Mouse (Mus musculus): ENCODE data around the gene Gpd2. TPM values are rescaled to one million over a fixed set of nuclear protein-coding genes. Genes with fewer than 3 reads are reported as not detected.

Gene Gpd2
- polyA plus RNA-seq, 1 experiment from 2014 or later = 16.2 TPM

DNA sequence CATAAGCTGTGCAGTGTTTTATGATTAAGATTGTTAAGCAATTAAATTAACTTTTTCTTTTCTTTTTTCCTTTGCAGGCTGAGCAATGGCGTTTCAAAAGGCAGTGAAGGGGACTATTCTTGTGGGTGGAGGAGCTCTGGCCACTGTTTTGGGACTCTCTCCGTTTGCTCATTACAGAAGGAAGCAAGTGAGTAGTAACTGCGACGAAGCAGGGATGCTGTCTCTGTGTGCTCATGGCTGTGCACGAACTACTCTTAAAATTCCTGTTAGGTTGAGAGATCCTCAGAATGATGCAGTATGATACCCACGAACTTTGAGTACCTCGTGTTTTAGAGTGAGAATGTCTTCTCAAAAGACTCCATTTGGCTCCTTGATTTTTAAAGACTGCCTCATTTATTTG lies 30.5 kb downstream of the Gpd2 start:
- no peak overlapping the region for H3K4me3 ChIP-seq (replicated peaks)
- no peak for ATAC-seq (ENCODE audit: insufficient number of reproducible peaks, low FRiP score, low TSS enrichment, low read depth)
- no peak overlapping the region for H3K27ac ChIP-seq (replicated peaks)
- H3K27me3 ChIP-seq = no peaks in the 10 kb centered on the region
- WGBS = 61% methylated on average over 7 of the region's 7 CpGs
- no peaks in the 10 kb centered on the region for H3K36me3 ChIP-seq
- H3K4me2 ChIP-seq (replicated peaks) = no peak overlapping the region
- no peaks in the 10 kb centered on the region for H3K4me1 ChIP-seq
- H3K9me3 ChIP-seq (replicated peaks) = no peaks in the 10 kb centered on the region
- no peak overlapping the region for H3K9ac ChIP-seq

DNA sequence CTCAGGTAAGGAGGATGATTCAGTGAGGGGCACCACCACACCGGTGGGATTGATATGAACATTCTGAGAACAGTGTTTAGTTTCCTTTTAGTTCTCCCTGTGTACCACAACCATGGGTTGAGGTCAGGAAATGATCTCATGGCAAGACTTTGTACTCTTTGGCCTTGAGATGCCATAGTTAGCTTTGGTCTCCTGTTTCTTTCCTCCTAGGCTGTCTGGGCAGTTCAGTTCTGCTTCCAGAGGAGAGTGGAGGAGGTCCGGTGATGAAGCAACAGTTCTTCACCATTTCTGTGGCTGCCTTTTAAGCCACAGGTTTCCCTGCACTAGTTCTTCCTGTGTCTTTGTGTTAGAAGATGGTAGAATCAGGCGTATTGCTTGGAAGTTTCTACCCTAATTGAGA lies 31.4 kb downstream of the Gpd2 start:
- Histone ChIP-seq H3K4me2 (replicated peaks) (no peak overlapping the region), H3K27ac (replicated peaks) (no peak overlapping the region), H3K9ac (no peak overlapping the region), H3K9me3 (replicated peaks) (no peaks in the 10 kb centered on the region), H3K4me3 (replicated peaks) (no peak overlapping the region), H3K4me1 (no peaks in the 10 kb centered on the region), H3K27me3 (no peaks in the 10 kb centered on the region), H3K36me3 (no peaks in the 10 kb centered on the region)
- WGBS = 83% methylated on average over 3 of the region's 3 CpGs
- no peak for ATAC-seq (ENCODE audit: insufficient number of reproducible peaks, low FRiP score, low TSS enrichment, low read depth)

DNA sequence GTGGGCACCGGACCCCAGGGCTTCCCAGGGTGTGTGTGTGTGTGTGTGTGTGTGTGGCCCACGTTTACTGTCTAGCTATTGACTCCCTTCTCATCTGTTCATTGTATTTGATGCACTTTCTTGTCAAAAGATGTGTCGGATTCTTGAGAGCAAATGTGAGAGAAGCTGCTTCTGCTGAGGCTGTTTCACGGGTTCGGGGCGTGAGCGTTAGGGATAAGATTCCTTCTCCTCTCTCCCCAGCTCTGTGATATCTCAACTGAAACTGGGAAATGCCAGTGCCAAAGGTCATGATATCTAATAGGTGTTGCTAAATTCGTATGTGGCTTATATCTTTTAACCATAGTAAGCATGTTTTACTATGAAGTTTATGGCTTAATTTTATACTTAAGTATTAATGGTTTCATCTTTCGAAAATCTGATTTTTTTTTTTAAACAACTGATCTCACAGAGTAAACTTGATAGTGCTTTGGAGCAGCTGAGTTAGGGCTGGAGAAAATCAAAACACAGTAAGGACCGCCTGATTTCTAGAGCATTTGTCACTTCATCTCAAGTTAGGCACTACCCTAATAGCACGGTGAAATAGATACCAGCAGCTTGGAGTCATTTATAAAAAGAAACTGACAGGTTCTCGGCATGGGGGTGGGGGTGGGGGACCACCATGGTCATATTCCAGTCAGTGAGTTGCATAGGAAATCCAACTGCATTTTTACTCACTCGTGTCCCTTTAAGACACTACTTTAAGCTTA lies 32.4 kb downstream of the Gpd2 start:
- WGBS = 67% methylated on average over 13 of the region's 13 CpGs
- ATAC-seq (ENCODE audit: insufficient number of reproducible peaks, low FRiP score, low TSS enrichment, low read depth) = no peak
- no peak overlapping the region for H3K4me2 ChIP-seq (replicated peaks)
- no peaks in the 10 kb centered on the region for H3K9me3 ChIP-seq (replicated peaks)
- H3K9ac ChIP-seq = no peak overlapping the region
- no peak overlapping the region for H3K27ac ChIP-seq (replicated peaks)
- H3K4me3 ChIP-seq (replicated peaks) = no peak overlapping the region
- H3K27me3 ChIP-seq = no peaks in the 10 kb centered on the region
- no peaks in the 10 kb centered on the region for H3K36me3 ChIP-seq
- no peaks in the 10 kb centered on the region for H3K4me1 ChIP-seq

DNA sequence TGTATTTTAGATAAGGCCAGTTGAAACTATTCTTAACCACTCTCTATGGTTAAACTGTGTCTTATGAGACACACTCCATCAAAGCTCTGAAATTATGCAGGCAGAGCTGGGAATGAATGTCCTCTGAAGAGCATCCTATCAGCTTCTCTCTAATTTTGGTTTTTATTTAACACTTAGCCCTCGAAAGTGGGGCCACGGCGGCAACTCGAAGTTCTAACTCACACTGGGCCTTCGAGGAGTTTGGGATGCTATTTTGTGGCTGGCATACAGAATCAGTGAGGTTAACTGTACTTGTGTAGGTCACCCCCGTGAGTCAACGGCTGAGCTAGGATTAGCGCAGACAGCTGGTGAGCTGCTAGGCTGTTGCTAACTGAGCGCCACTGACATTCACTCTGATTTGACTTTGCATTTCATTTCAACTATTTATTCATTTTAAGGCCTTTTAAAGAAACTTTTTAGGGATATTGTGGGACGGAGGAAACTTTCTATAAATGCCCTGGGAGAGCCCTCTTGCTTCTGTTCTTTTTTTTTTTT lies 42.8 kb downstream of the Gpd2 start:
- ATAC-seq (ENCODE audit: insufficient number of reproducible peaks, low FRiP score, low TSS enrichment, low read depth) = no peak
- Histone ChIP-seq H3K9ac (no peak overlapping the region), H3K27ac (replicated peaks) (no peak overlapping the region), H3K4me1 (no peaks in the 10 kb centered on the region), H3K36me3 (no peaks in the 10 kb centered on the region), H3K9me3 (replicated peaks) (no peaks in the 10 kb centered on the region), H3K4me2 (replicated peaks) (no peak overlapping the region), H3K27me3 (no peaks in the 10 kb centered on the region), H3K4me3 (replicated peaks) (no peak overlapping the region)
- 76% methylated on average over 10 of the region's 10 CpGs for WGBS

DNA sequence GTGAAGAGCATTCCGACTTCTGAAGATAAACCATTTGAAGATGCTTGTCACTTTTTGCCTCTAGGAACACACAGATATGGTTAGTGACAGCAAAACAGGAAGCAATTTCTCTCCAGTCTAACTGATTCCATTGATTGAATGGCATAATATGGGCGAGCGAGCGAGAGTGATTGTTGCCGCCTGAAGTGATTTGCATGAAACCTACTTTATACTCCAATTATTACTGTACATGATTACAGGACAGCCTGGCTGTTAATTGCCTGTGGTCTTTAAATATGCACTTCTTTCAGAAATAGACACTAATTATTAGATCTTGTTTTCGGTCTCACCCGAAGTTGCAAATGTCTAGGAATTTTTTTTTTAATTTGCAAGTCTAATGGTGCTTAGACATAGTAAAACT lies 46.4 kb downstream of the Gpd2 start:
- no peaks in the 10 kb centered on the region for H3K27me3 ChIP-seq
- 87% methylated on average over 7 of the region's 7 CpGs for WGBS

DNA sequence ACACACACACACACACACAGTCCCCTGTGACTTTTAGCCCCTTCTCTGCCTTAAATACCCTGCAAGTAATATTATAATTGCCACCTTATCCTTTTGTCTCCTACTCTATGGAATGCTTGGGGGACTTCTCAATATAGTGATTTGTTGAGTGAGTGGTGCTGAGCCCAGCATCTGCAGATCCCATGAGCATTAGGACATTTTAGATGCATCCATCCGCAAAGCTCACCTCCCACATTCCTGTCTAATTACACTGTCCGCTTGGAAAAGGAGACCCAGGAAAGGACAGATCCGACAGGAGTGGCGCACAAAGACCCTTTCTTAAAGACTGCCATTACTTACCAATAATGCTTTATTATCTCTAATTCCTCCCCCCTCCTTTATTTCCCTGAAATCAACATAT lies 47.8 kb downstream of the Gpd2 start:
- Histone ChIP-seq H3K4me1 (no peaks in the 10 kb centered on the region), H3K36me3 (no peaks in the 10 kb centered on the region), H3K27me3 (no peaks in the 10 kb centered on the region), H3K4me2 (replicated peaks) (no peak overlapping the region), H3K9ac (no peak overlapping the region), H3K27ac (replicated peaks) (no peak overlapping the region), H3K9me3 (replicated peaks) (no peaks in the 10 kb centered on the region), H3K4me3 (replicated peaks) (no peak overlapping the region)
- ATAC-seq (ENCODE audit: insufficient number of reproducible peaks, low FRiP score, low TSS enrichment, low read depth) = no peak
- WGBS = 46% methylated on average over 4 of the region's 4 CpGs

More for the DNA sequence above, 46.4 kb downstream of the Gpd2 start:
- no peaks in the 10 kb centered on the region for H3K9me3 ChIP-seq (replicated peaks)
- no peak overlapping the region for H3K9ac ChIP-seq
- no peak overlapping the region for H3K4me2 ChIP-seq (replicated peaks)
- no peak overlapping the region for H3K27ac ChIP-seq (replicated peaks)
- H3K4me3 ChIP-seq (replicated peaks) = no peak overlapping the region
- no peaks in the 10 kb centered on the region for H3K36me3 ChIP-seq
- H3K4me1 ChIP-seq = no peaks in the 10 kb centered on the region
- ATAC-seq (ENCODE audit: insufficient number of reproducible peaks, low FRiP score, low TSS enrichment, low read depth) = no peak

DNA sequence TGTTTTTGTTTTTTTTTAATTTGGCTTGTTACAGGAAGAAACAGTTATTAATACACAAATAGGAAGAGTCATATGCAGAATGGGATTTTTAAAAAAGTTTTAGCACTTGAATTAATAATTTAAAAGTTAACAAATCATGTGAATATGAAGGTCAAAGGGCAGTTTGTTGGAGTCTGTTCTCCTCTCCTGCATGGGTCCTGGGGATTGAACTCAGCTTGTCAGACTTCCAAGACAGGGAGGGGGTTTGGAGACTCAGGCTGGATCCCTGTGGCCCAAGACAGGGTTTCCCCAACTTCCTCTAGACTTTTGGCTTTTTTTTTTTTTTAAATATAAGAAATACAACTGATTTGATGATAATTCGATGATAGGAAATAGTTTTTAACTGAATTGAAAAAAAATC lies 50.6 kb downstream of the Gpd2 start:
- Histone ChIP-seq H3K4me1 (no peaks in the 10 kb centered on the region), H3K9me3 (replicated peaks) (no peaks in the 10 kb centered on the region), H3K27ac (replicated peaks) (no peak overlapping the region), H3K36me3 (no peaks in the 10 kb centered on the region), H3K4me2 (replicated peaks) (no peak overlapping the region), H3K4me3 (replicated peaks) (no peak overlapping the region), H3K9ac (no peak overlapping the region), H3K27me3 (no peaks in the 10 kb centered on the region)
- WGBS = 89% methylated on average over 1 of the region's 1 CpGs
- ATAC-seq (ENCODE audit: insufficient number of reproducible peaks, low FRiP score, low TSS enrichment, low read depth) = no peak

DNA sequence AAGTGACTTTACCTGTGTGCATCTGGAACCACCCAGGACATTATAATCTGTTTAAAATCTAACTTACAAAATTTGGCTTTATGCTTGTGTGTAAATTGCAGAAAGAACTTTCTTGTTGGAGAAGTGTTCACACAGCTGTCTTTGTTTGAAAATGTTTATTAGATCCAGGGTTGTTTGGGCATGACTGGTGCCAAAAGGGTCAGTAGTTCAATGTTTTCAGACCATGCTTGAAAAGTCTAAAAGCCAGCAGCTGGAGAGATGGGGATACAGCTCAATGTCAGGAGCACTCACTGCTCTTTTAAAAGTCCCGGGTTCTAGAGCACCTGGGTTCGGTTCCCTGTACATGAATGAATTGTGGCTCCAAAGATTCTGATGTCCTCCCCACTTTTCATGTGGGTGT lies 56.1 kb downstream of the Gpd2 start:
- 74% methylated on average over 2 of the region's 2 CpGs for WGBS
- H3K9ac ChIP-seq = no peak overlapping the region
- H3K4me3 ChIP-seq (replicated peaks) = no peak overlapping the region
- no peaks in the 10 kb centered on the region for H3K9me3 ChIP-seq (replicated peaks)
- no peak overlapping the region for H3K4me2 ChIP-seq (replicated peaks)
- no peaks in the 10 kb centered on the region for H3K4me1 ChIP-seq
- H3K27me3 ChIP-seq = no peaks in the 10 kb centered on the region
- no peak overlapping the region for H3K27ac ChIP-seq (replicated peaks)
- no peaks in the 10 kb centered on the region for H3K36me3 ChIP-seq
- ATAC-seq (ENCODE audit: insufficient number of reproducible peaks, low FRiP score, low TSS enrichment, low read depth) = no peak

DNA sequence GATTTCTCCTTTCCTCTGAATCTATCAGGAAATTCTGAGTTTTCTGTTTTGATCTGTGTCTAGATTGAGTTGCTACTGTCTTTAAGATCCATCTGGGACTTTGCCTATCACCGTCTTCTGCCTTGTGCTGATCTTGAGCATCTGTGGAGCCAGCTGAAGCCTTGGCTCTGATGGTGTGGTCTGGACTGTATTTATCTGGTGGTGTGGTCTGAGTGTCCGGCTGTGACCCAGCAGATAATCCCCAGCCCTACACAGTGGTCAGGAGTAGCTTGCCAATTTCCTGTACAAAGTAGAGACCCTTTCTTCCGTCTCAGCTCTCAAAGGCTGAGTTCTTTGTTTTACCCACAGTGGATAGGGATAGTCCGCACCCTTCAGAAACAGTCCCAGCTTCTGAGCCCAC lies 58.6 kb downstream of the Gpd2 start:
- Histone ChIP-seq H3K36me3 (no peaks in the 10 kb centered on the region), H3K9me3 (replicated peaks) (no peaks in the 10 kb centered on the region), H3K4me3 (replicated peaks) (no peak overlapping the region), H3K27ac (replicated peaks) (no peak overlapping the region), H3K4me1 (no peaks in the 10 kb centered on the region), H3K27me3 (no peaks in the 10 kb centered on the region), H3K9ac (no peak overlapping the region), H3K4me2 (replicated peaks) (no peak overlapping the region)
- 75% methylated on average over 4 of the region's 4 CpGs for WGBS
- no peak for ATAC-seq (ENCODE audit: insufficient number of reproducible peaks, low FRiP score, low TSS enrichment, low read depth)

DNA sequence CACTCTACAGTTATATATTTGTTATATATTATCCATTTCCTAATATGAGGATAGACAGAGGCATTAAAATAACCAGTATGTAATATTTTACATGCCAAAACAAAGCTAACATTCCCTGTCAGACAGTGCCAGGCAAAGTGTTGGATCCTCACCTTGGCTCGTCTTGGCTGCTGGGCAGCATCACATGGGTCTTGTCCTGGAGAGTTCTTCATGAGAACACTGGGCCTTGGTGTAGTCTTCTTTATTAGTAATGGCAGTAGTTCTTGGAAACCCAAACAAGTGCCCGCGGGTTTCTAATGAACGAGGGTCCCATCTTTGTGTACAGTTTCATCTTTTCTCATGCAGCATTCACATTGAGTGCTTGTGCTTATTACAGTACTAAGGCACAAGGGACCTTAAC lies 59.8 kb downstream of the Gpd2 start:
- H3K36me3 ChIP-seq = no peaks in the 10 kb centered on the region
- 90% methylated on average over 4 of the region's 4 CpGs for WGBS
- no peak overlapping the region for H3K27ac ChIP-seq (replicated peaks)
- no peaks in the 10 kb centered on the region for H3K27me3 ChIP-seq
- H3K9me3 ChIP-seq (replicated peaks) = no peaks in the 10 kb centered on the region
- no peak overlapping the region for H3K9ac ChIP-seq
- H3K4me2 ChIP-seq (replicated peaks) = no peak overlapping the region
- H3K4me3 ChIP-seq (replicated peaks) = no peak overlapping the region
- no peak for ATAC-seq (ENCODE audit: insufficient number of reproducible peaks, low FRiP score, low TSS enrichment, low read depth)
- no peaks in the 10 kb centered on the region for H3K4me1 ChIP-seq

DNA sequence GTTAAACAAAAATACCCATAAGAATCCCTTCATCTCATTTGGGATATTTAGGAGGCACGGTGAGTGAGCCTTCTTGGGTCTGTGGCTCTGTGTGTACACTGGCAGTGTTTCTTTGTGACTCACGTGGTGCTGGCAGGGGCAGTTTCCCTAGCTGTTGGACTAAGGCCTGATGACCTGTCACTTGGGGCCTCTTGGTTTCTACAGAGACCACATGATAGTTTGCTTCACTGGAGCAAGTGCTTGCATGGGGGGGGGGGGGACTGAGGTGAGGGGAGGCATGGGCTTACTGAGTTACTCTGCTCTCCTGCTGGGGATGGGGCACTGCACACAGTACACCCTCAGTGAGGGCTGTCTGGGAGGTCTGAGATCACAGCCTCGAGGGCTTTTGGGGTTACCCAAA lies 64.1 kb downstream of the Gpd2 start:
- no peak for ATAC-seq (ENCODE audit: insufficient number of reproducible peaks, low FRiP score, low TSS enrichment, low read depth)
- 32% methylated on average over 3 of the region's 3 CpGs for WGBS

DNA sequence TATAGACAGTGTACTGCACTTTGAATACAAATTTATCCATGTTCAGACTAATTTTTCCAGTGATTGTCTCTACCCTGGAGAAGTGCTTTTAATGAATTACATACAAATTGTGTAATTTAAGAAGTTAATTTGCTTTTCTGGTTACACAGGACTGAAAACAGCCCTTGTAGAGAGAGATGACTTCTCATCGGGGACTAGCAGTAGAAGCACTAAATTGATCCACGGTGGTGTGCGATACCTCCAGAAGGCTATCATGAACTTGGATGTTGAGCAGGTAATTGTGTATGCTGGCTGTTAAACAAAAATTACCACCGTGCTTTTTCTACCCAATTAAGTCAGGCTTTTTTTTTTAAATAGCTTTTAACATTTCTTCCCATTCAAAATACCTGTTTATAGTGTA lies 66.8 kb downstream of the Gpd2 start:
- no peak overlapping the region for H3K9ac ChIP-seq
- WGBS = 77% methylated on average over 4 of the region's 4 CpGs
- ATAC-seq (ENCODE audit: insufficient number of reproducible peaks, low FRiP score, low TSS enrichment, low read depth) = no peak

More for the DNA sequence above, 64.1 kb downstream of the Gpd2 start:
- no peaks in the 10 kb centered on the region for H3K36me3 ChIP-seq
- H3K4me1 ChIP-seq = no peaks in the 10 kb centered on the region
- H3K9ac ChIP-seq = no peak overlapping the region
- no peak overlapping the region for H3K4me3 ChIP-seq (replicated peaks)
- H3K27me3 ChIP-seq = no peaks in the 10 kb centered on the region
- no peak overlapping the region for H3K4me2 ChIP-seq (replicated peaks)
- no peak overlapping the region for H3K27ac ChIP-seq (replicated peaks)
- no peaks in the 10 kb centered on the region for H3K9me3 ChIP-seq (replicated peaks)

More for the DNA sequence above, 66.8 kb downstream of the Gpd2 start:
- 0 out of 2 replicates have a peak, but pooled peaks cover 4% of the 10 kb centered on the region for H3K36me3 ChIP-seq
- no peak overlapping the region for H3K27ac ChIP-seq (replicated peaks)
- no peaks in the 10 kb centered on the region for H3K4me1 ChIP-seq
- H3K9me3 ChIP-seq (replicated peaks) = no peaks in the 10 kb centered on the region
- no peak overlapping the region for H3K4me2 ChIP-seq (replicated peaks)
- no peaks in the 10 kb centered on the region for H3K27me3 ChIP-seq
- H3K4me3 ChIP-seq (replicated peaks) = no peak overlapping the region

All from embryonic facial prominence, embryonic 15.5 days (tissue).